ENCODE assay signal across 8 mouse cellular contexts in the genomic region with DNA sequence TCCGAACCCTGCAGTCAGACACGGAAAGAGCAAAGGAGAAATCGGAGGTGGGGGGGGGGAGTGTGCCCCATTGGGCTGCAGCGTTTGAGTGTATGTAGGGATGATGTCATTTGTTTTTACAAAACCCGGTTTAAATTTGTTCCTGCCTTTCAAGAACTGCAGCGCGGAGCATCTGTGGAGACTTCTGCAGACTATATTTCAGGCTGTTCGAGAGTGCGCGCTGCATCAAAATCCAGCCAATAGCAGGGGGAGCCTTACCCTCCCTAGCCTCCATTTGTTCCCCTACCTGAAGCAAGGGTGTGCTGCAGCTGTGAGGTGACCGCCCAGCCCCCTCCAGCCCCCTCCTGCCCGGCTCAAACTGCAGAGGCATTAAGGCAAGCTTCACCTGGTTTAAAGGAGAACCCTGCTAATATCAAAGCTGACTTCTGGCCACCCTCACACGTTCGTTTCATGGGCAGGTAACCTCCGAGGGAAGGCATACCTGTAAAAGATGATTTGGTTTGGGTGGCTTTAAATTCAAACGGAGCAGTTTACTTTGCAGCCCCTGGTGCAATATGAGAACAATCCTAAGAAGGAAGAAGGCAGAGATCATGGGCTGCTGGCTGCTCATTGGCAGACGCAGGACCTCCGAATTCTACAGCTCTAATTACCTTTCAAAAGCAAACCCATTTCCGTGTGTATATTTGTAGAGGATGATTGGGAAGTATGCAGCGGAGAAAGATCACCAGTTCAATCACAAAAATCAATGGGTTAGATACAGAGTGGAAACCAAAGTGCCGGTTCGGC.
DNase-seq lines count a peak whose midpoint lies in the region; ATAC-seq lines count a peak whose summit lies in the region.

No protein-coding gene starts in this region.

- H3K27ac ChIP-seq in heart, embryonic 11.5 days (ENCODE audit: low read depth, low read length): no peak overlapping the region
- peak overlapping the region; percentile 54 for H3K27ac ChIP-seq in hindbrain, embryonic 15.5 days (replicated peaks)
- no peak overlapping the region for H3K27ac ChIP-seq in limb, embryonic 11.5 days (replicated peaks; ENCODE audit: low read depth, low read length)
- peak overlapping the region; percentile 7; the same call in 1 of the 2 replicates for H3K27ac ChIP-seq in neural tube, embryonic 14.5 days (ENCODE audit: low read depth, low read length)

- ATAC-seq in heart, embryonic 11.5 days (replicated peaks; ENCODE audit: insufficient number of reproducible peaks, low FRiP score, low TSS enrichment): no peak
- 0 out of 2 replicates have a peak, but pooled peaks have one; percentile 11 for ATAC-seq in common myeloid progenitor, adult 5-6 weeks (replicated peaks; ENCODE audit: low read depth, poor library complexity, severe bottlenecking)
- peak; percentile 95 for ATAC-seq in hindbrain, embryonic 15.5 days (ENCODE audit: low FRiP score, low read depth)
- ATAC-seq in limb, embryonic 11.5 days (ENCODE audit: insufficient number of reproducible peaks, low FRiP score, low TSS enrichment, low read depth): peak; percentile 88
- ATAC-seq in neural tube, embryonic 14.5 days (ENCODE audit: low read depth): peak; percentile 93

- peak overlapping the region; percentile 82 for H3K4me2 ChIP-seq in heart, embryonic 11.5 days
- H3K4me2 ChIP-seq in hindbrain, embryonic 15.5 days: peak overlapping the region; percentile 84
- H3K4me2 ChIP-seq in limb, embryonic 11.5 days (ENCODE audit: low read depth, severe bottlenecking): peak overlapping the region; percentile 60
- peak overlapping the region; percentile 60 for H3K4me2 ChIP-seq in neural tube, embryonic 14.5 days (ENCODE audit: low read depth, low read length)

- no peaks in the 10 kb centered on the region for H3K36me3 ChIP-seq in heart, embryonic 11.5 days (ENCODE audit: control insufficient read depth, insufficient read depth, low read length)
- H3K36me3 ChIP-seq in hindbrain, embryonic 15.5 days: no peaks in the 10 kb centered on the region
- H3K36me3 ChIP-seq in limb, embryonic 11.5 days (ENCODE audit: control insufficient read depth, insufficient read depth, low read length): no peaks in the 10 kb centered on the region
- no peaks in the 10 kb centered on the region for H3K36me3 ChIP-seq in neural tube, embryonic 14.5 days (ENCODE audit: control insufficient read depth, insufficient read depth, low read length)

- 8% methylated on average over 22 of the region's 22 CpGs for WGBS in heart, embryonic 11.5 days (ENCODE audit: insufficient replicate concordance)
- 9% methylated on average over 22 of the region's 22 CpGs for WGBS in hindbrain, embryonic 15.5 days
- WGBS in limb, embryonic 11.5 days: 8% methylated on average over 22 of the region's 22 CpGs
- 9% methylated on average over 22 of the region's 22 CpGs for WGBS in neural tube, embryonic 14.5 days

- no peaks in the 10 kb centered on the region for H3K9me3 ChIP-seq in heart, embryonic 11.5 days (replicated peaks; ENCODE audit: control insufficient read depth, low read length)
- no peaks in the 10 kb centered on the region for H3K9me3 ChIP-seq in hindbrain, embryonic 15.5 days
- H3K9me3 ChIP-seq in limb, embryonic 11.5 days (ENCODE audit: control insufficient read depth, low read length): no peaks in the 10 kb centered on the region
- H3K9me3 ChIP-seq in neural tube, embryonic 14.5 days (ENCODE audit: control insufficient read depth, low read length): no peaks in the 10 kb centered on the region

- peak overlapping the region; percentile 38 for H3K4me3 ChIP-seq in heart, embryonic 11.5 days (ENCODE audit: low read depth, low read length)
- peak overlapping the region; percentile 44 for H3K4me3 ChIP-seq in hindbrain, embryonic 15.5 days
- H3K4me3 ChIP-seq in limb, embryonic 11.5 days (ENCODE audit: low read depth, low read length): peak overlapping the region; percentile 29
- H3K4me3 ChIP-seq in neural tube, embryonic 14.5 days (ENCODE audit: low read depth, low read length): peak overlapping the region; percentile 30

- no peak for DNase-seq in heart, adult 9 months (ENCODE audit: low spot score in 2 of 2)
- peak; percentile 66 for DNase-seq in limb, embryonic 11.5 days (ENCODE audit: low spot score)
- no peak for DNase-seq in thymus, postnatal 4 days
- no peak for DNase-seq in gastrocnemius, postnatal 25 days

- peaks cover 14% of the 10 kb centered on the region for H3K27me3 ChIP-seq in heart, embryonic 11.5 days (ENCODE audit: control insufficient read depth, insufficient read depth, low read length)
- H3K27me3 ChIP-seq in hindbrain, embryonic 15.5 days: no peaks in the 10 kb centered on the region
- no peaks in the 10 kb centered on the region for H3K27me3 ChIP-seq in limb, embryonic 11.5 days (ENCODE audit: control insufficient read depth, insufficient read depth, low read length)
- H3K27me3 ChIP-seq in neural tube, embryonic 14.5 days (ENCODE audit: control insufficient read depth, insufficient read depth, low read length): no peaks in the 10 kb centered on the region; the same call in 1 of the 2 replicates

- no peaks in the 10 kb centered on the region for H3K4me1 ChIP-seq in heart, embryonic 11.5 days (ENCODE audit: control insufficient read depth, insufficient read depth, low read length)
- peaks cover 11% of the 10 kb centered on the region for H3K4me1 ChIP-seq in hindbrain, embryonic 15.5 days (replicated peaks)
- no peaks in the 10 kb centered on the region for H3K4me1 ChIP-seq in limb, embryonic 11.5 days (ENCODE audit: control insufficient read depth, insufficient read depth, low read length)
- no peaks in the 10 kb centered on the region for H3K4me1 ChIP-seq in neural tube, embryonic 14.5 days (ENCODE audit: control insufficient read depth, insufficient read depth, low read length)

- H3K9ac ChIP-seq in heart, embryonic 11.5 days (ENCODE audit: low read depth, low read length): peak overlapping the region; percentile 43; the same call in 1 of the 2 replicates
- H3K9ac ChIP-seq in hindbrain, embryonic 15.5 days: peak overlapping the region; percentile 40
- H3K9ac ChIP-seq in limb, embryonic 11.5 days (ENCODE audit: low read length): no peak overlapping the region; the same call in 1 of the 2 replicates
- H3K9ac ChIP-seq in neural tube, embryonic 14.5 days (replicated peaks; ENCODE audit: low read depth, low read length): peak overlapping the region; percentile 47

Comparison
In these comparisons a context has a peak if more than half of its experiments do, and no peak if none do; other contexts are left out.
1. H3K27ac ChIP-seq: peak in hindbrain, embryonic 15.5 days (single experiment) and neural tube, embryonic 14.5 days (single experiment); none in heart, embryonic 11.5 days (single experiment) and limb, embryonic 11.5 days (single experiment).
2. Peak in every context shown above with its lines, with median percentiles within 50 percentile points of each other: H3K4me2 ChIP-seq and H3K4me3 ChIP-seq.